Mouse (Mus musculus): ENCODE data around the gene 1810062G17Rik.
A peak's percentile ranks its signal among the peaks of the same experiment; 100 is the strongest.

The 1810062G17Rik gene

GRCm38 (mm10) chr3:36478776-36479175, 3.0 kb downstream of the 1810062G17Rik start:
- peak in 1 of 2 experiments; percentile 16 for DNase-seq

GRCm38 (mm10) chr3:36480486-36480885, 4.7 kb downstream of the 1810062G17Rik start:
- DNase-seq: no peak

GRCm38 (mm10) chr3:36481776-36482193, 6.0 kb downstream of the 1810062G17Rik start:
- DNase-seq: peak; percentile 54 to 71

DNA sequence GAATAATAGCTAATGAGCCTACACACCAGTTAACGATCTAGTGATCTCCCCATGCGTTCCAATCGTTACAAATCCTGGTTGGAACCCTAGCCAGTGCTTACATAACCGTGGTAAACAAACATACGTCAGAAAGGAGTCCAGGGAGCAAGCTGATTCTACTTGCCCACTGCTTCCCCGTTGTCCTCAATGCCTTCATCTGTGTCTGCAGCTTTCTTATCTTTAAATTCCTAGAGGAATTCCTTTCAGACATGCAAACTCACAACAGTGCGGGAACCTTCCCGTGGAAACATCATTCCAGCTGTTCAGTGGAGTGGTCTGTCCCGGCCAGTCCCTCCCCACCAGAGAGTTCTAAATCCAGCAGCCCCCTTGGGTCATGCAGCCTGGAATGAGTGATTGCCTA, 7.2 kb downstream of the 1810062G17Rik start:
- DNase-seq: peak in 1 of 2 experiments; percentile 22

- DNase-seq: no peak
These were observed 8.6 kb downstream of the 1810062G17Rik start for GRCm38 (mm10) chr3:36484292-36484691.

DNA sequence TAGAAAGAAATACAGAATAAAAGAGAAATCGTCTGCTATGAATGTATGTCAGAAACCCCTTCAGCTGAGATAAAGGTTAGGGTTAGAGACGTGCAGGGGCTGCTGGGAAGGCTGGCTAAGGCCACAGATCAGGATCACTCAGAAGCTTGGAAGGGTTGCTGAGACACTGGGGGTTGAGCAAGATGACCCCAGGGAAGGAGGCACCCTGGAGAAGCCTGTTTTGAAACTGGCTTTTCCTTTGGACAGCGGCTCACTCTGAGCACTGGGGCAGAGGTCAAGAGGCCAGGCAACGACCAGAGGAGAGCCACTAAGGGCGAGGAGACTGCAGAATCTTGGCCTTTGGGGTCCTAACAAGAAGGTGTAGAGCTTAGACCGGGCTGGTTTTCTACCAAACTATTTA, 10.4 kb downstream of the 1810062G17Rik start:
- DNase-seq: no peak

DNA sequence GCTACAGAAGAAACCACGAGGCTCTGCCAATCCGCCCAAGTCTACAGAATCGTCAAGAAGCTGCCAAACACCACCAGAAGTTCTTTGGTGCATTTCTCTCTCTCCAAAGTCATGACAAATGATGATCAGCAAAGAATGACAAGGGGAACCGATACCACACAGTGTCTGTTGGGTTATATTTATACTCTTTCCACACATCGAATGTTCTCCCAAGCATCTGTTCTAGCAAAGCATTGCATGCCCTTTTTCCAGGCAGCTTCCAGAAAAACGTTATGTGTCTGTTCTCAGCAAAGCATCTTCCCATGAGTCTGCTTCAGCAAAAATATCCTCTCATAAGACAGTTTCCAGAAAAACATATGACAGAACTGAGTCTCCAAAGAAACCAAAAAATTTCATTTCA, 11.1 kb downstream of the 1810062G17Rik start:
- DNase-seq: no peak

DNA sequence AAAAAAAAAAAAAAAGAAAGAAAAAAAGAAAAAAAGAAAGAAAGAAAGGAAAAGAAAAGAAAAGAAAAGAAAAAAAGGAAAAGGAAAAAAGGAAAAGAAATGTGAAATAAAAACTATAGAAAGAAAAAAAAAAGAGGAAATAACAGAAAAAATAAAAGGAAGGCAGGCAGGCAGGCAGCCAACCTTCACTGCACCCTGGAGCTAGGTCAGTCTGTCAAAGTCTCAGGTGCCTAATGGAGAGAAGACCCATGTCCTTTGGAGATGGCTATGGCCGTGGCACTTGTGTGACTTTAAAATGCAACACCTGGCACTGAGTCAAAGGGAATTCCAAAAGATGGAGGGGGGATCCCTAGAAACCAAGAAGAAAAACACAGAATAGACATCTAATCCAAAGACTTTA, 12.6 kb downstream of the 1810062G17Rik start:
- no peak for DNase-seq

- no peak for DNase-seq
These were observed 13.3 kb downstream of the 1810062G17Rik start for GRCm38 (mm10) chr3:36488899-36489589.

- no peak for DNase-seq
These were observed 13.8 kb downstream of the 1810062G17Rik start for GRCm38 (mm10) chr3:36489590-36489910.

- no peak for DNase-seq
These were observed 15.8 kb downstream of the 1810062G17Rik start for GRCm38 (mm10) chr3:36491535-36491934.

DNA sequence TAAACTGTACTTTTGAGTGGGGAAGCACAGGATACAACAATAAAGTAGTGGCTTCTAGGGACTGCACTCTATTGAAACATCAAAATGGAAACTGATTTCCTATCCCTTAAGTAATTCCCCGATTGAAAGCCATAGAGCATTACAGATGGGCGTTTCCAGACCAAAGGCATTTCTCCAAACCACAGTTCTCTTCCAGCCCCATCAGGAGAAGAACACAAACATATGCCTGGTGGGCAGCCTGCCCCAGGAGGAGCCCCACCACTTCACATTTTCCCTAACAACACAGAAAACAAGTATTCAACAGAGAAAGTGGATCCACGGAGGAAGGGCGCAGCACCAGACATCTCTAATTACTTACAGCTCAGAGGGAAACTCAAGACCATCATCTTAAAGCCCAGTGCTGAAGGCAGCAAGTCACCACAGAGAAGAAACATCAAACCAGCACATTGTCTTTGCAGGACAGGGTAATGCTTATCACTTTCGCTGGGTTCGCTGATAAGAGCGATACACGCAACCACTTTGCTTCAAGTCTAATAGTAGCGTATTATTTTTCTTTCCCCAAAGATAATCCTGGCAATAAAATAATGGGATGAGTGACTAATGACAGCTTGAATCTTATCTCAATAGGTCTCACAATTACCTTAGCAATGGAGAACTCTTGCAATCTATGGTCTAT, 17.1 kb downstream of the 1810062G17Rik start:
- no peak for DNase-seq

- DNase-seq: no peak
These were observed 18.0 kb downstream of the 1810062G17Rik start for GRCm38 (mm10) chr3:36493641-36494283.

DNA sequence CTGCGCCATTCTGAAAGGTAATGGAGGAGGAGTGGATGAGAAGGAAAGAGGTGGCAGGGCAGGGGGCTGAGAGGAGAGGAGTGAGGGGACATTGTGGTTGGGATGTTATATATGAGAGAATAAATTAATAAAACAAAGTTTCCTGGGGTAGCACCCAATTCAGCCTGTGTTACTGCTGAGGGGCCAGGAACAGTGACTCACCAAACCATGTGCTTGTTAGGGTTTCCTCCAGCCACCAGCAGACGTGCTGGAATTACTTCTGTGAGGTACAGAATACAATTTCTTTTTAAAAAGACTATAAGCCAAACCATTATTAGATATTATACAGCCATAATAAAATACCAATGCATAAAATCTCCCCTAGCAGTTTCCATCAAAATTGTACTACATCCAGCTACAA, 18.9 kb downstream of the 1810062G17Rik start:
- no peak for DNase-seq

GRCm38 (mm10) chr3:36495436-36495835, 19.7 kb downstream of the 1810062G17Rik start:
- DNase-seq: peak; percentile 95 to 96

GRCm38 (mm10) chr3:36496273-36496672, 20.5 kb downstream of the 1810062G17Rik start:
- DNase-seq: no peak

DNA sequence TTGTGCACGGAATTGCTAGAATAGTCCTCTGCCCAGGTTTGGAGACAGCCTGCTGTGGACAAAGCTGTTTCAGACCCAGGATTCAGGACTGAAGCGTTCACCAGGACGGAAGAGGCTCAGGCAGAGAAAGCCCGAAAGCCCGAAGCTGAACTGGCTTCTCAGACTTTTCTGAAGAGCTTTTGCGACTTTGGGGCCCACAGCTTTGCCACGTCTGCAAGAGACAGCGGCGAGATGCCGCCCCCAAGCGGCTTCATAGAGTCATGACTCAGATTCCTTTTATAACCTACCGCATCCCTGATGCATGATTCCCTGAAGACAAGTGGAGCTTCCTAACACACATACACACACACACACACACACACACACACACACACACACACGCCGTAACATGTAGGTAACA, 21.0 kb downstream of the 1810062G17Rik start:
- DNase-seq: peak; percentile 84 to 89

DNA sequence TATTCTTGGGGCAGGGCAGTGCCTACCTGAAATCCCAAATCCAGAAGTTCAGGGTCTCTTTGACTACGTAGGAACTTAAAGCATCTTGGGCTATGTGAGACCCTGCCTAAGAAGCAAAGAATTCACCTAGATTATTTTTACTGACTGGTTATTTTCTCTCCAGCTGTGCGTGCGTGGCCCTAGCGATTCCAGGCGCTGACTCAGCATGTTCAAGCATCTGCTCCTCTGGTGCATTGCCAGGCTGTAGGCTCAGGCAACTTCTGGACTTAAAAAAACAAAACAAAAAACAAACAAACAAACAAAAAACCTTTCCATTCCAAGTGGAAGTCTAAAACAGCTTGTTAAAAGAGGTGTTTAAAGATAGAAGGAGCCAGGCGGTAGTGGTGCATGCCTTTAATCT, 22.5 kb downstream of the 1810062G17Rik start:
- DNase-seq: no peak

DNA sequence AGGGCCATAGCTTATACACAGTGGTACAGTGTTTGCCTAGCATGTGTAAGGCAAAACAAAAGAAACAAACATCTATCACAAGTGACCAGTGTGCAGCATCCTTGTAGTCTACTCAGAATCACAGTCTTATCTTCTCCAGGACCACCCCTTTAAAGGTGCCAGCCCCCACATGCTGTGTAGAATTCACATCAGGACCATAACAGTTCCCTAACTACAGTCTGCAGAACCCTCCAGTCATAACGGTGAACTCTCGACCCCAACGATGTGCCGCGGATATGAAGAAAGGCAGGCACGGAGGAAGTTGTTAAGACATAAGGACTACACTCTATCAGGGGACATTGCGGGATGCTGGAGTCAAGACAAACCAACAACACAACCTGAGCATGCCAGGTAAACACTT, 23.7 kb downstream of the 1810062G17Rik start:
- no peak for DNase-seq

DNA sequence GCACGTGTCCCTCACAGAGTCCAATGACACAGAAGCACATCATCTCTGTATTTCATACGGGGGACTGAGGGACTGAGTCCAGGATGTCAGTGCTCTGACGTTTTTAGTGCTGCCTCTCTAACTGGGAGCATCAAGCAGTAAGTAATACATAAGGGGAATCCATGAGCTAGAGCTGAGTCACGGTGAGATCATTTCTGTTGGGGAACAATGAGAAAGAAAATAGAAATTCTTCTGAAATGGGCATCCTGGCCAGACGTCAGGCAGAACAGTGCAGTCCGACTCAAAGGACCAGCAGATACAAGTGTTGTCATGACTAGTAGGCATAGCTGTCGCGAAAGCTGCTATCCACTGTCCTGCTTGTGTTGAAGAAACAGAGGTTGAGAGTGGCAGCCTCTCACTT, 25.2 kb downstream of the 1810062G17Rik start:
- DNase-seq: no peak

DNA sequence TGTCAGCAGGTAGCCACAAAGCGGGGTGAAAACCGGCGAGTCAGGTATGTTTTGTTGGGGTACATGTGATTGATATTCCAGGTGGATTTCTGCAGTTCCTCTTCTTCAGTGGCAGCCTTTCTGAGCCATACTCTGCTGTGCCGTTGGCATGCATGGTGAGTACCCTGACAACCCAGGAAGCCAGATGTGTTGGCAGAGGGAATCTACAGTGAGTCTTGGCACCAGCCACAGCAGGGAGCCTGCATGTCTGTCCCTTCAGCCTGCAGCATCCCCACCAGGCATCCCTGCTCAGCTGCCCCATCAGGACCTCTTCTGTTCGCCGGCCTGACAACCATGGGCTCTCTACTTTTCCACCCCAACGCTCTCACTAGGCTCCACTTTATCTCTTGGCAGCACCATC, 25.8 kb downstream of the 1810062G17Rik start:
- DNase-seq: no peak

DNA sequence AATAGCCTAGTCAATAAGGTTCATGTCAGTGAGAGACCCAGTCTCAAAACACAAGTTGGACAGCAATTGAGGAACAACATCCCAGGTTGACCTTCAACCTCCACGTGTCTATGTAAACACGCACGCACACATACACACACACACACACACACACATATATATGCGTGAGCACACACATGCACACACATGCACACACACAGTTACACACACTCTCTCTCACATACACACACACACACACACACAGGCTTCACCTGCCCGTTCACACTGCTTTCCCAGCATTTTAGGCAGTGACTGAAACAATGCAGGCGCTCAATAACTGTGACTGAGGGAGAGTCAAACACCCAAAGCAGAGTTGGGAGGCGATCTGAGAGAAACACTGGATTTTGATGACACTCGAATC, 29.6 kb downstream of the 1810062G17Rik start:
- no peak for DNase-seq

GRCm38 (mm10) chr3:36505809-36506735, 30.3 kb downstream of the 1810062G17Rik start:
- no peak for DNase-seq

Data from kidney, postnatal 4 days (tissue).